Mouse (Mus musculus) midbrain, embryonic 11.5 days (tissue): ENCODE measurements at regions not wholly inside any gene's neighbourhood (a gene's known extent, or its start where the extent isn't known, plus 50 kb on each side); places are given as distances from the start of the nearest gene placed in this dataset.

Source experiments
- ATAC-seq: fragments of 200-750 bp; cut with Nextera tagmentation; 2 replicates; pipeline ENCODE4 v1.8.0; 2017; ENCODE audit warnings: moderate TSS enrichment, moderate library complexity; ENCODE audit not compliant: low FRiP score
- DNase-seq: peaks from one replicate; pipeline ENCODE4 v3.0.0; 2015; ENCODE audit warnings: low spot score; ENCODE audit errors: missing footprints
- H3K27ac ChIP-seq: fragments of 300-500 bp; sonication (generic); 2 replicates; pipeline ENCODE4 v1.5.1; 2014; ENCODE audit warnings: low read depth, low read length
- H3K27me3 ChIP-seq: fragments of 300-500 bp; sonication (generic); 2 replicates; pipeline ENCODE4 v1.6.1; 2014; ENCODE audit warnings: mild to moderate bottlenecking, low read length, moderate library complexity, mixed read lengths; ENCODE audit not compliant: control insufficient read depth, insufficient read depth
- H3K36me3 ChIP-seq: fragments of 300-500 bp; sonication (generic); 2 replicates; pipeline ENCODE4 v1.6.1; 2014; ENCODE audit warnings: mild to moderate bottlenecking, low read length, moderate library complexity, mixed read lengths; ENCODE audit not compliant: control insufficient read depth, insufficient read depth
- H3K4me1 ChIP-seq: fragments of 300-500 bp; sonication (generic); 2 replicates; pipeline ENCODE4 v1.6.1; 2014; ENCODE audit warnings: low read length; ENCODE audit not compliant: control insufficient read depth, insufficient read depth
- H3K4me2 ChIP-seq: fragments of 300-500 bp; sonication (generic); 2 replicates; pipeline ENCODE4 v1.6.1; 2014; ENCODE audit warnings: mild to moderate bottlenecking, moderate library complexity
- H3K4me3 ChIP-seq: fragments of 300-500 bp; sonication (generic); 2 replicates; pipeline ENCODE4 v1.5.1; 2014; ENCODE audit warnings: low read depth, low read length
- H3K9ac ChIP-seq: fragments of 300-500 bp; sonication (generic); 2 replicates; pipeline ENCODE4 v1.6.1; 2014; ENCODE audit warnings: low read length
- H3K9me3 ChIP-seq: fragments of 300-500 bp; sonication (generic); 2 replicates; pipeline ENCODE4 v1.6.1; 2016; ENCODE audit warnings: low read length; ENCODE audit not compliant: control insufficient read depth
- WGBS: fragments of 180-500 bp; shearing (Covaris S2); extraction: QIAGEN DNeasy Blood & Tissue Kit; methylation state at CpG from one replicate; pipeline ENCODE4 v1.1.7; 2014; 5-methylcytosine and 5-hydroxymethylcytosine counted together

GRCm38 (mm10) chr9:63896073-63896807 lies 125.6 kb downstream of the Smad6 start:
- no peaks in the 10 kb centered on the region for H3K4me1 ChIP-seq
- no peaks in the 10 kb centered on the region for H3K27me3 ChIP-seq
- WGBS, result 66% methylated on average over 15 of the region's 15 CpGs
- H3K9ac ChIP-seq, result no peak overlapping the region
- H3K4me2 ChIP-seq, result no peak overlapping the region
- DNase-seq (peak; percentile 85), ATAC-seq (no peak)
- no peaks in the 10 kb centered on the region for H3K36me3 ChIP-seq
- H3K9me3 ChIP-seq, result no peaks in the 10 kb centered on the region
- no peak overlapping the region for H3K4me3 ChIP-seq
- no peak overlapping the region for H3K27ac ChIP-seq

DNA sequence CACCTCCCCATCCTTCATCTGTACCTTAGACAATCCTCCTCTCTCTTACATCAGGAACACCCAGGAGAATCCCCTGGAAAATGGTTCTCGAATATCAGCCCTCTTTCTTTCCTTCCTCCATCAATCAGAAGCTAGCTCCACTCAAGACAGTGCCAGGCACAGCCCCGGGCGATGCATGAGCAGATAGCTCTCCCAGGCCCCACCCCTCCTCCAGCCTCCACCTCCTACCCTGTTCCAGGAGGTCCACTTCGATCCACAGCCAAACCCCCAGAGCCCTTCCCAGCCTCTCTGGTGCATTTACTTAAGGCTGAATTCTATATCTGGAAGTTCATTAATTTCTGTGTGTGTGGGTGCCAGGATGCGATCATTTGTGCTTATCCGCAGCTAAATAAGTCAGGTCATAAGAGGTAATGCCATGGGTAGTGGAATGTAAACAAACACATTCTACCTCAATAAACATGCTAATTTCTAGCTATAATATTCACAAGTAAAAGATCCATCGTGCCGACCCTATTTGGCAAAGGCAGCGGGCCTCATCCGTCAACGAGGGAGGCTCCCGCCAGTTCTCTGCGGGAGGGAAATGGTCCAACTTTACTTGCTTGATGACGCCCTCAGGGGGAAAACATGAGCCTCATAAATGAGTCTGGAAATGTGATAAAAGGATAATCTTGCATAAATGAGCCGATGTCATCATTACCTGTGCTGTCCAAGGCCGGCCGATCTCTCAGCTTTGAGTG lies 129.5 kb downstream of the Smad6 start:
- H3K4me3 ChIP-seq, result no peak overlapping the region
- H3K4me1 ChIP-seq, result no peaks in the 10 kb centered on the region
- ATAC-seq (no peak), DNase-seq (no peak)
- 88% methylated on average over 17 of the region's 17 CpGs for WGBS
- H3K27ac ChIP-seq, result no peak overlapping the region
- no peak overlapping the region for H3K4me2 ChIP-seq
- no peak overlapping the region for H3K9ac ChIP-seq
- no peaks in the 10 kb centered on the region for H3K27me3 ChIP-seq
- no peaks in the 10 kb centered on the region for H3K9me3 ChIP-seq
- H3K36me3 ChIP-seq, result no peaks in the 10 kb centered on the region

DNA sequence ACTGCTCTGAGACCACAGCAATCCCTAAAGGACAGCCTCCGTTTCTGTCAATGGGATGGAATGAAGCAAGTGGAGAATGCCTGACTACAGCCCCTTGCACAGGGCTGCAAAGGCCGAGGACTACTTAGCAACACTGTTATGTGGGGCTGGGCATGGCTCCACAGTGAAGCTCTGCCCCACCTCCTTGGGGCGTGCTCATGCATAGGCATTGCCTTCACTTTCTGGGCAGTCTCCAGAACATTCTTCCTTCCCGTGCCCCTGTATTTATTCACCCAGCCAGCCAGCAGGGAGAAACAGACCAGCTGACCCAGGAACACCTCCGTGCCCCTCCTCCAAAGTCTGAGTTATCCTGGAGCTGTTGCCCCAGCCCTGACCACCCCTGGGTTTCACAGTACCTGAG lies 131.1 kb downstream of the Smad6 start:
- no peak for DNase-seq
- no peaks in the 10 kb centered on the region for H3K27me3 ChIP-seq
- WGBS, result 71% methylated on average over 5 of the region's 5 CpGs
- no peaks in the 10 kb centered on the region for H3K36me3 ChIP-seq
- ATAC-seq, result no peak
- no peak overlapping the region for H3K9ac ChIP-seq
- H3K4me1 ChIP-seq, result no peaks in the 10 kb centered on the region
- no peak overlapping the region for H3K4me3 ChIP-seq
- H3K4me2 ChIP-seq, result no peak overlapping the region
- H3K27ac ChIP-seq, result no peak overlapping the region
- H3K9me3 ChIP-seq, result no peaks in the 10 kb centered on the region

GRCm38 (mm10) chr9:63889570-63889969 lies 131.8 kb upstream of the Smad3 start:
- H3K4me3 ChIP-seq, result no peak overlapping the region
- 71% methylated on average over 6 of the region's 6 CpGs for WGBS
- no peak overlapping the region for H3K9ac ChIP-seq
- no peak overlapping the region for H3K4me2 ChIP-seq
- H3K27ac ChIP-seq, result no peak overlapping the region
- no peak for ATAC-seq
- H3K4me1 ChIP-seq, result no peaks in the 10 kb centered on the region
- H3K36me3 ChIP-seq, result no peaks in the 10 kb centered on the region
- H3K9me3 ChIP-seq, result no peaks in the 10 kb centered on the region
- no peaks in the 10 kb centered on the region for H3K27me3 ChIP-seq
- DNase-seq, result peak; percentile 60

DNA sequence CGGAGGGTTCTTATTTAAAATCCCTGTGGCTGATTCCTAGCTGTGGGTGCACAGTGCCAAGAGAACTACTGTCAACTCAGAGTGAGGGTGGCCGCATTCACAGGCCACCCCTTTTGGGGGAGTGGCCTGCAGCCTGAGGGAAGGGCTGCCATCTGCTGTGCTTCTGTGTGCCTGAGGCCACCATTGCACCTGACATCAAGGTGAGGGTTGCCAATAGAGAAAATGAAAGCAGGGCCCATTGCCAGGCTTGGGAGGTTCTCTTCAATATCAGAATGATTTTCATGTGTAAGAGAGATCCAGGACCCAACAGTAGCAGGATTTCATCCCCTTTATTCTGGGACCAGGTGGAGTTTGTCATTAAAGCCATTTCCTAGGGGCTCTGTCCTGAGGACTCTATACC lies 127.2 kb upstream of the Smad3 start:
- 91% methylated on average over 2 of the region's 2 CpGs for WGBS
- Histone ChIP-seq H3K9me3 (no peaks in the 10 kb centered on the region), H3K27me3 (no peaks in the 10 kb centered on the region), H3K9ac (no peak overlapping the region), H3K4me2 (no peak overlapping the region), H3K4me1 (peaks cover 14% of the 10 kb centered on the region), H3K36me3 (no peaks in the 10 kb centered on the region), H3K4me3 (no peak overlapping the region), H3K27ac (no peak overlapping the region)
- ATAC-seq (no peak), DNase-seq (no peak)

DNA sequence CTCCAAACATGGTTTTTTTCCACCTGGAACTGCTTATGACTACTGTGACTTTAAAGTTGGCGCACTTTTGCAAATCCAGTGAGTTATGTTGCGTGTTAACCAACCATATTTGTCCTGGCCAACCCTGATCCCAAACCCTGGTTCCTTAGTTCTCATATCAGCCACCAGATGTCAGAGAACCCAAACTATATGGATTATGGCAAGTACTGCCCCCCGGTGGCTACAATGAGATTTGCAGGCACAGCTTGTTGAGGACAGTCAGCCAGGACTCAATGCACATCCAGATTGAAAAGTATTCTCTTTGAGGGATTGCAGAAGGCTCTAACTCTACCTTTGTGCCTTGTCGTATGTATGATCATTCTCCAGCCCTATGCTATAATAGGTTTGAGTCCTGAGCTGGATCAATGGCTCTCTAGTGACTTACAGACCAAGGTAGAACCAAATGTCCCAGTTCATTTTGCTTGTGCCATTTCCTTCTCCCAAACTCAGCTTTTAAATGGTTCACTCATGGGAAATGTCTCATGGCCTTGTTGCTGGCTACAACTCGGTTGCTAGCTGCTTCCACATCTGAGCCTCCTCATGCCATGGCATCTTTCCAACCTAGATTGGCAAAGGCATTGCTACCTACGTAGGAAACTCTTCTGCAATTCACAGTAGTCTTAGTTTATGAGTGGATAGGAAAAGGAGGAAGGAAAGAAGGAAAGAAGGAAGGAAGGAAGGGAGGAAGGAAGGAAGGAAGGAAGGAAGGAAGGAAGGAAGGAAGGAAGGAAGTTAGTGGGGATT lies 126.1 kb upstream of the Smad3 start:
- H3K4me2 ChIP-seq, result no peak overlapping the region
- 72% methylated on average over 6 of the region's 6 CpGs for WGBS
- DNase-seq (no peak), ATAC-seq (no peak)
- peaks cover 18% of the 10 kb centered on the region for H3K4me1 ChIP-seq
- no peak overlapping the region for H3K4me3 ChIP-seq
- no peaks in the 10 kb centered on the region for H3K27me3 ChIP-seq
- no peaks in the 10 kb centered on the region for H3K36me3 ChIP-seq
- no peaks in the 10 kb centered on the region for H3K9me3 ChIP-seq
- H3K9ac ChIP-seq, result no peak overlapping the region
- no peak overlapping the region for H3K27ac ChIP-seq

DNA sequence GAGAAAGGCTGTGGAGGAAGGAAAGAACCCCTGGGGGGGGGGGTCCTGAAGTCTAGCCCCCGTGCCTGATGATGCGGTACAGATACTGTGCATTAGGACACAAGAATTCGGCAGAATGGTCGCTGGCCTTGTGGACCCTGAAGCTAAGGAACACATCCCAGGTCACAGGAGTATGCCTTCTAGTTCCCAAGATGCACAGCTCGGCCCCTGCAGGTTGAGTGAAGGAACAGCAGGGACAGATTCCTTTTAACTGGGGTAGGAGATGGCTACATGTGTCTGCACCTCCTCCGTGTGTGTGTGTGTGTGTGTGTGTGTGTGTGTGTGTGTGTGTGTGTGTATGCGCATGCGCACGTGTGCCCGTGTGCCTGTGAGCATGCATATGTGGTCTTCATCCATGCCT lies 123.9 kb upstream of the Smad3 start:
- WGBS, result 81% methylated on average over 10 of the region's 10 CpGs
- H3K27me3 ChIP-seq, result no peaks in the 10 kb centered on the region
- no peak overlapping the region for H3K27ac ChIP-seq

GRCm38 (mm10) chr9:63881261-63881563 lies 123.4 kb upstream of the Smad3 start:
- Histone ChIP-seq H3K27me3 (no peaks in the 10 kb centered on the region), H3K27ac (no peak overlapping the region), H3K4me2 (peak overlapping the region; percentile 49), H3K36me3 (no peaks in the 10 kb centered on the region), H3K9me3 (no peaks in the 10 kb centered on the region), H3K4me1 (peaks cover 23% of the 10 kb centered on the region), H3K4me3 (no peak overlapping the region), H3K9ac (no peak overlapping the region)
- WGBS, result 73% methylated on average over 4 of the region's 4 CpGs
- DNase-seq, result no peak
- no peak for ATAC-seq

More for the DNA sequence above, 123.9 kb upstream of the Smad3 start:
- Histone ChIP-seq H3K9ac (no peak overlapping the region), H3K36me3 (no peaks in the 10 kb centered on the region), H3K9me3 (no peaks in the 10 kb centered on the region), H3K4me1 (peaks cover 23% of the 10 kb centered on the region), H3K4me3 (no peak overlapping the region), H3K4me2 (no peak overlapping the region)
- ATAC-seq (no peak), DNase-seq (no peak)
